In the genomic region with DNA sequence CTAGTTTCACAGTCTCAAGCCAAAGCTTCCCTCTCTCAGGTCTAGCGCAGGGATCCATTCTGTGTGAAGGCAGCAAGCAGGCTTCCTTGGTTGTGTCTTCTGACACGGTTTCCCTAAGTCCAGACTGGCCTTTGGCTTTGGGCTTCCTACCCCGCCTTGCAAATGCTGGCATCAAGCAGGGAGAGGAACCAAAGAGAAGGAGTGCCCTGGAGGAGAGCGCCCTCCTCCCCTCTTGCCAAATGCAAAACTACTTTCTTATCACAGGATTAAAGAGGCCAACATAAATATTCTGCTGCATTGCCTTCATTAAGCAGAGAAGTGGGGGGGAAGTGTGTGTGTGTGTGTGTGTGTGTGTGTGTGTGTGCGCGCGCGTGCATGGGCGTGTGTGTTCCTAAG, we compare ENCODE assay signal across 14 mouse cellular contexts. TPM values are rescaled to one million over a fixed set of nuclear protein-coding genes. Genes with fewer than 3 reads are reported as not detected.
DNase-seq lines count a peak whose midpoint lies in the region; ATAC-seq and TF ChIP-seq lines count a peak whose summit lies in the region.
"Had no signal": no experiment of that assay in that cellular context is flagged by ENCODE, and none has a peak within 500 bp of the region (broad histone marks: within the 10 kb centered on the region; RNA-seq: fewer than 3 reads in every experiment).

No protein-coding gene starts in this region.

- peak overlapping the region; percentile 41 for H3K9ac ChIP-seq in heart, embryonic 12.5 days
- H3K9ac ChIP-seq in lung, embryonic 15.5 days: peak overlapping the region; percentile 13; the same call in 1 of the 2 replicates
- H3K9ac ChIP-seq in intestine, embryonic 16.5 days (ENCODE audit: low read depth, low read length): peak overlapping the region; percentile 36
- no peak overlapping the region for H3K9ac ChIP-seq in stomach, embryonic 14.5 days (replicated peaks; ENCODE audit: low read depth, low read length)
- H3K9ac ChIP-seq: hindbrain, embryonic 13.5 days had no signal

- no peak for ATAC-seq in heart, embryonic 12.5 days (ENCODE audit: insufficient number of reproducible peaks, low FRiP score)
- ATAC-seq in lung, embryonic 15.5 days (ENCODE audit: borderline replicate concordance, extremely low read depth, low FRiP score, low TSS enrichment): peak; percentile 17; the same call in 1 of the 2 replicates
- peak; percentile 2; the same call in 1 of the 2 replicates for ATAC-seq in intestine, embryonic 16.5 days
- ATAC-seq in stomach, embryonic 14.5 days (ENCODE audit: insufficient number of reproducible peaks, insufficient read depth, low FRiP score, low read depth): peak; percentile 21; the same call in 1 of the 2 replicates

- TF ChIP-seq POLR2A in lung, adult 2 months (IDR thresholded peaks at IDR 0.05; ENCODE audit: borderline replicate concordance, extremely low read depth, low read depth, low read length): no peak

- H3K9me3 ChIP-seq in heart, embryonic 12.5 days (replicated peaks): no peaks in the 10 kb centered on the region
- no peaks in the 10 kb centered on the region for H3K9me3 ChIP-seq in lung, embryonic 15.5 days
- H3K9me3 ChIP-seq in intestine, embryonic 16.5 days (ENCODE audit: control insufficient read depth, low read length): no peaks in the 10 kb centered on the region
- no peaks in the 10 kb centered on the region for H3K9me3 ChIP-seq in stomach, embryonic 14.5 days (ENCODE audit: control insufficient read depth, low read depth, low read length)
- H3K9me3 ChIP-seq in hindbrain, embryonic 10.5 days: no peaks in the 10 kb centered on the region
- H3K9me3 ChIP-seq: hindbrain, embryonic 13.5 days had no signal

- H3K4me1 ChIP-seq in heart, embryonic 12.5 days (replicated peaks): peaks cover 65% of the 10 kb centered on the region
- peaks cover 37% of the 10 kb centered on the region for H3K4me1 ChIP-seq in lung, embryonic 15.5 days
- H3K4me1 ChIP-seq in lung, adult 2 months (ENCODE audit: control insufficient read depth, insufficient read depth, low read length): peaks cover 3% of the 10 kb centered on the region
- peaks cover 22% of the 10 kb centered on the region for H3K4me1 ChIP-seq in intestine, embryonic 16.5 days (ENCODE audit: control insufficient read depth, insufficient read depth, low read length)
- H3K4me1 ChIP-seq in stomach, embryonic 14.5 days (ENCODE audit: control insufficient read depth, insufficient read depth, low read length): peaks cover 17% of the 10 kb centered on the region
- H3K4me1 ChIP-seq in hindbrain, embryonic 10.5 days (replicated peaks): no peaks in the 10 kb centered on the region
- H3K4me1 ChIP-seq: hindbrain, embryonic 13.5 days had no signal

- 67% methylated on average over 9 of the region's 9 CpGs for WGBS in heart, embryonic 12.5 days
- WGBS in lung, embryonic 15.5 days: 61% methylated on average over 9 of the region's 9 CpGs
- WGBS in lung, adult 2 months: 66% methylated on average over 9 of the region's 9 CpGs
- 59% methylated on average over 9 of the region's 9 CpGs for WGBS in intestine, embryonic 16.5 days
- 76% methylated on average over 9 of the region's 9 CpGs for WGBS in stomach, embryonic 14.5 days
- 92% methylated on average over 9 of the region's 9 CpGs for WGBS in hindbrain, embryonic 10.5 days

- TF ChIP-seq CTCF in lung, adult 2 months (IDR thresholded peaks at IDR 0.05; ENCODE audit: insufficient read depth, low read length): no peak

- no peaks in the 10 kb centered on the region for H3K27me3 ChIP-seq in heart, embryonic 12.5 days (replicated peaks)
- no peaks in the 10 kb centered on the region for H3K27me3 ChIP-seq in lung, embryonic 15.5 days
- no peaks in the 10 kb centered on the region for H3K27me3 ChIP-seq in intestine, embryonic 16.5 days (replicated peaks; ENCODE audit: control insufficient read depth, insufficient read depth, low read length)
- H3K27me3 ChIP-seq in stomach, embryonic 14.5 days (ENCODE audit: control insufficient read depth, insufficient read depth, low read length): no peaks in the 10 kb centered on the region
- no peaks in the 10 kb centered on the region for H3K27me3 ChIP-seq in hindbrain, embryonic 10.5 days (ENCODE audit: insufficient read depth, poor library complexity, severe bottlenecking)
- H3K27me3 ChIP-seq: hindbrain, embryonic 13.5 days had no signal

- H3K36me3 ChIP-seq in heart, embryonic 12.5 days: peaks cover 11% of the 10 kb centered on the region
- H3K36me3 ChIP-seq in lung, embryonic 15.5 days: 0 out of 2 replicates have a peak, but pooled peaks cover 6% of the 10 kb centered on the region
- H3K36me3 ChIP-seq in intestine, embryonic 16.5 days (ENCODE audit: control insufficient read depth, insufficient read depth, low read length): peaks cover 3% of the 10 kb centered on the region; the same call in 1 of the 2 replicates
- H3K36me3 ChIP-seq in stomach, embryonic 14.5 days (ENCODE audit: control insufficient read depth, insufficient read depth, low read length): no peaks in the 10 kb centered on the region; the same call in 1 of the 2 replicates
- H3K36me3 ChIP-seq in hindbrain, embryonic 10.5 days: peaks cover 46% of the 10 kb centered on the region

- no peak overlapping the region for H3K4me3 ChIP-seq in heart, embryonic 12.5 days
- no peak overlapping the region for H3K4me3 ChIP-seq in lung, embryonic 15.5 days
- H3K4me3 ChIP-seq in lung, adult 2 months (replicated peaks; ENCODE audit: extremely low read depth, low read depth, low read length): no peak overlapping the region
- no peak overlapping the region for H3K4me3 ChIP-seq in intestine, embryonic 16.5 days (ENCODE audit: low read length)
- H3K4me3 ChIP-seq in stomach, embryonic 14.5 days (ENCODE audit: low read depth, low read length): no peak overlapping the region
- no peak overlapping the region for H3K4me3 ChIP-seq in hindbrain, embryonic 10.5 days
- H3K4me3 ChIP-seq: hindbrain, embryonic 13.5 days; left cerebral cortex, adult 2 months had no signal

- 0 out of 2 replicates have a peak overlapping the region, but pooled peaks have one; percentile 20 for H3K4me2 ChIP-seq in heart, embryonic 12.5 days
- no peak overlapping the region for H3K4me2 ChIP-seq in lung, embryonic 15.5 days
- no peak overlapping the region for H3K4me2 ChIP-seq in intestine, embryonic 16.5 days (ENCODE audit: low read depth, low read length)
- H3K4me2 ChIP-seq in stomach, embryonic 14.5 days (replicated peaks; ENCODE audit: low read depth, low read length): no peak overlapping the region
- H3K4me2 ChIP-seq: hindbrain, embryonic 13.5 days had no signal

- peak overlapping the region; percentile 98 for H3K27ac ChIP-seq in heart, embryonic 12.5 days (ENCODE audit: poor library complexity, severe bottlenecking)
- peak overlapping the region; percentile 90 for H3K27ac ChIP-seq in lung, embryonic 15.5 days
- peak overlapping the region; percentile 93 for H3K27ac ChIP-seq in intestine, embryonic 16.5 days (ENCODE audit: low read length)
- peak overlapping the region; percentile 90 for H3K27ac ChIP-seq in stomach, embryonic 14.5 days (ENCODE audit: low read length)
- H3K27ac ChIP-seq in hindbrain, embryonic 10.5 days: no peak overlapping the region
- H3K27ac ChIP-seq: left cerebral cortex, adult 2 months had no signal

- DNase-seq in heart, adult 11 months: no peak
- no peak for DNase-seq in lung, adult 2 months
- no peak for DNase-seq in layer of hippocampus, adult 11-12 months (ENCODE audit: low spot score)
- DNase-seq in hindbrain, embryonic 10.5 days (ENCODE audit: low spot score): no peak
- DNase-seq: cerebellum, postnatal 25 days; kidney, postnatal 36 days; right cerebral cortex, postnatal 14 days had no signal

RNA-seq across cellular contexts. Expression of gene Miga1, which starts 31.0 kb away (rescaled TPM):
- polyA plus RNA-seq in heart, embryonic 12.5 days (2016; fragmentation: Nextera tagmentation; extraction: Ambion mirVana): 18.0 and 18.8 TPM in 2 replicates
- polyA plus RNA-seq in lung, embryonic 15.5 days (2015; fragmentation: Nextera tagmentation; extraction: Ambion mirVana): 15.6 and 16.1 TPM in 2 replicates
- polyA plus RNA-seq in lung, adult 2 months (2012; rRNA removed): 9.5 and 11.6 TPM in 2 replicates
- polyA plus RNA-seq in intestine, embryonic 16.5 days (2015; fragmentation: Nextera tagmentation; extraction: Ambion mirVana): 13.5 and 13.9 TPM in 2 replicates
- 20.3 and 21.0 TPM in 2 replicates for polyA plus RNA-seq in stomach, embryonic 14.5 days (2014; fragmentation: Nextera tagmentation; extraction: Ambion mirVana)
- polyA plus RNA-seq in hindbrain, embryonic 10.5 days (2016; fragmentation: Nextera tagmentation; extraction: Ambion mirVana): 16.4 and 16.9 TPM in 2 replicates

RNA-seq across cellular contexts. Expression of gene Usp33, which starts 37.0 kb away (rescaled TPM):
- 37.7 and 38.1 TPM in 2 replicates for polyA plus RNA-seq in heart, embryonic 12.5 days (2016; fragmentation: Nextera tagmentation; extraction: Ambion mirVana)
- polyA plus RNA-seq in lung, embryonic 15.5 days (2015; fragmentation: Nextera tagmentation; extraction: Ambion mirVana): 49.5 and 50.6 TPM in 2 replicates
- 16.3 and 26.6 TPM in 2 replicates for polyA plus RNA-seq in lung, adult 2 months (2012; rRNA removed)
- polyA plus RNA-seq in intestine, embryonic 16.5 days (2015; fragmentation: Nextera tagmentation; extraction: Ambion mirVana): 46.0 and 49.3 TPM in 2 replicates
- polyA plus RNA-seq in stomach, embryonic 14.5 days (2014; fragmentation: Nextera tagmentation; extraction: Ambion mirVana): 45.9 and 49.6 TPM in 2 replicates
- polyA plus RNA-seq in hindbrain, embryonic 10.5 days (2016; fragmentation: Nextera tagmentation; extraction: Ambion mirVana): 49.5 and 53.8 TPM in 2 replicates

RNA-seq across cellular contexts. Expression of gene Nexn, which starts 43.1 kb away (rescaled TPM):
- polyA plus RNA-seq in heart, embryonic 12.5 days (2016; fragmentation: Nextera tagmentation; extraction: Ambion mirVana): 226 and 246 TPM in 2 replicates
- polyA plus RNA-seq in lung, embryonic 15.5 days (2015; fragmentation: Nextera tagmentation; extraction: Ambion mirVana): 64.4 and 75.1 TPM in 2 replicates
- 0.34 and 1.1 TPM in 2 replicates for polyA plus RNA-seq in lung, adult 2 months (2012; rRNA removed)
- polyA plus RNA-seq in intestine, embryonic 16.5 days (2015; fragmentation: Nextera tagmentation; extraction: Ambion mirVana): 21.6 and 21.7 TPM in 2 replicates
- 35.3 and 47.8 TPM in 2 replicates for polyA plus RNA-seq in stomach, embryonic 14.5 days (2014; fragmentation: Nextera tagmentation; extraction: Ambion mirVana)
- polyA plus RNA-seq in hindbrain, embryonic 10.5 days (2016; fragmentation: Nextera tagmentation; extraction: Ambion mirVana): 2.8 and 5.2 TPM in 2 replicates
- polyA plus RNA-seq: adrenal gland, adult 2 months had no signal
